Mouse (Mus musculus): ENCODE measurements around the gene Gm11564.
"Not testable (repeated sequence)": the region's sequence is repeated elsewhere in the genome, so short reads cannot be mapped to it uniquely, and the experiment has no call there.

DNA sequence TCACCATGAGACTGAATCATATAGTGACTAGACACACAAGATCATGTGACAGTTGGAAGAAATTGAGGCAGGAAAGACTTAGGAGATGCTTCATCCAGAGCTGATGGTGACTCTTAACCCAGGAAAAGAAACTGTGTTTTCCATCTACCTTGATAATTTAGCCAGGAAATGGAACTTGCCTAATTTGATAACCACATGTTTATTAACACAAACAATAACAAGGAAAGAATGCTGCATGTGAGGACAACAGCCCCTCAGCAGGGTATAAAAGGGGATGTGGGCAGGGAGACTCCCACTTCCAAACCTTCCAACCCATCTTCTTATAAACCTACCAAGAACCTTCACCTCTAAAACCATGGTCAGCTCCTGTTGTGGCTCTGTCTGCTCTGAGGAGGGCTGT, 30.6 kb downstream of the Gm11564 start, which contains the start of gene Krtap4-9:
- TF ChIP-seq POLR2A, CTCF (IDR thresholded peaks at IDR 0.05; ENCODE audit: insufficient read depth, low read depth, low read length): not testable (repeated sequence)

All from olfactory bulb, adult 2 months (tissue).